Mouse (Mus musculus): Measurements from ENCODE around the gene Plekhb1. TPM values are rescaled to one million over a fixed set of nuclear protein-coding genes. Genes with fewer than 3 reads are reported as not detected.

The Plekhb1 gene
- polyA plus RNA-seq, 1 experiment from 2014 or later = 2.6 TPM

GRCm38 (mm10) chr7:100607214-100608129, 54.7 kb downstream of the Plekhb1 start, which contains the start of gene Rab6a:
TSS of gene Rab6a (plus strand) at chr7:100607410.
- H3K9me3 ChIP-seq (ENCODE audit: control insufficient read depth, low read length) = no peaks in the 10 kb centered on the region
- no peaks in the 10 kb centered on the region for H3K27me3 ChIP-seq (ENCODE audit: control insufficient read depth, insufficient read depth, low read length)
- peak within 1 kb of the TSS; percentile 90 for H3K27ac ChIP-seq (ENCODE audit: low read depth, low read length)
- H3K9ac ChIP-seq (ENCODE audit: low read depth, low read length) = peak within 1 kb of the TSS; percentile 98
- H3K4me2 ChIP-seq (replicated peaks; ENCODE audit: low read depth, low read length) = peak within 1 kb of the TSS; percentile 56
- ATAC-seq (ENCODE audit: low FRiP score, low TSS enrichment) = peak; percentile 97
- H3K4me3 ChIP-seq (ENCODE audit: low read length) = peak within 1 kb of the TSS; percentile 54
- no peaks in the 10 kb centered on the region for H3K36me3 ChIP-seq (ENCODE audit: control insufficient read depth, insufficient read depth, low read length)
- WGBS = under 1% methylated on average over 95 of the region's 105 CpGs
- peaks cover 6% of the 10 kb centered on the region for H3K4me1 ChIP-seq (ENCODE audit: control insufficient read depth, insufficient read depth, low read length)

- 77% methylated on average over 5 of the region's 5 CpGs for WGBS
- H3K4me1 ChIP-seq (ENCODE audit: control insufficient read depth, insufficient read depth, low read length) = no peaks in the 10 kb centered on the region
- no peak overlapping the region for H3K27ac ChIP-seq (ENCODE audit: low read depth, low read length)
- no peak overlapping the region for H3K4me3 ChIP-seq (ENCODE audit: low read length)
- H3K9me3 ChIP-seq (ENCODE audit: control insufficient read depth, low read length) = peaks cover 2% of the 10 kb centered on the region; the same call in 1 of the 2 replicates
- no peak overlapping the region for H3K4me2 ChIP-seq (replicated peaks; ENCODE audit: low read depth, low read length)
- no peaks in the 10 kb centered on the region for H3K36me3 ChIP-seq (ENCODE audit: control insufficient read depth, insufficient read depth, low read length)
- no peaks in the 10 kb centered on the region for H3K27me3 ChIP-seq (ENCODE audit: control insufficient read depth, insufficient read depth, low read length)
- ATAC-seq (ENCODE audit: low FRiP score, low TSS enrichment) = no peak
- H3K9ac ChIP-seq (ENCODE audit: low read depth, low read length) = no peak overlapping the region
Measured at GRCm38 (mm10) chr7:100600211-100600610, 62.0 kb downstream of the Plekhb1 start.

GRCm38 (mm10) chr7:100593349-100593748, 68.9 kb downstream of the Plekhb1 start:
- H3K27me3 ChIP-seq (ENCODE audit: control insufficient read depth, insufficient read depth, low read length) = no peaks in the 10 kb centered on the region
- no peaks in the 10 kb centered on the region for H3K4me1 ChIP-seq (ENCODE audit: control insufficient read depth, insufficient read depth, low read length)
- no peak overlapping the region for H3K9ac ChIP-seq (ENCODE audit: low read depth, low read length)
- H3K36me3 ChIP-seq (ENCODE audit: control insufficient read depth, insufficient read depth, low read length) = no peaks in the 10 kb centered on the region
- no peak overlapping the region for H3K4me2 ChIP-seq (replicated peaks; ENCODE audit: low read depth, low read length)
- no peak overlapping the region for H3K4me3 ChIP-seq (ENCODE audit: low read length)
- H3K27ac ChIP-seq (ENCODE audit: low read depth, low read length) = no peak overlapping the region
- no peaks in the 10 kb centered on the region for H3K9me3 ChIP-seq (ENCODE audit: control insufficient read depth, low read length)
- ATAC-seq (ENCODE audit: low FRiP score, low TSS enrichment) = no peak

Other genes with a start within 250 kb of the Plekhb1 start
- gene Ucp3, start 189.4 kb downstream of the Plekhb1 start, polyA plus RNA-seq (2014; fragmentation: Nextera tagmentation; extraction: Ambion mirVana) = 0.08 TPM in 1 of 2 replicates, not detected in the other
- gene Ucp2, start 169.1 kb downstream of the Plekhb1 start, polyA plus RNA-seq (2014; fragmentation: Nextera tagmentation; extraction: Ambion mirVana) = 156 and 193 TPM in 2 replicates
- 0.19 and 0.46 TPM in 2 replicates for gene Dnajb13, start 147.5 kb downstream of the Plekhb1 start, polyA plus RNA-seq (2014; fragmentation: Nextera tagmentation; extraction: Ambion mirVana)
- gene Coa4, start 125.3 kb downstream of the Plekhb1 start, polyA plus RNA-seq (2014; fragmentation: Nextera tagmentation; extraction: Ambion mirVana) = 23.8 and 27.1 TPM in 2 replicates
- 100 and 120 TPM in 2 replicates for gene Rab6a, start 55.0 kb downstream of the Plekhb1 start, polyA plus RNA-seq (2014; fragmentation: Nextera tagmentation; extraction: Ambion mirVana)
- gene Mrpl48, start 54.1 kb downstream of the Plekhb1 start, polyA plus RNA-seq (2014; fragmentation: Nextera tagmentation; extraction: Ambion mirVana) = 91.3 and 95.4 TPM in 2 replicates
- gene Fam168a, start 44.2 kb upstream of the Plekhb1 start, polyA plus RNA-seq (2014; fragmentation: Nextera tagmentation; extraction: Ambion mirVana) = 43.6 and 53.8 TPM in 2 replicates
- gene Relt, start 201.0 kb upstream of the Plekhb1 start, polyA plus RNA-seq (2014; fragmentation: Nextera tagmentation; extraction: Ambion mirVana) = 2.8 and 3.1 TPM in 2 replicates

Data from kidney, embryonic 14.5 days (tissue).